Mouse (Mus musculus): Measurements from ENCODE around the gene Snd1.

Gene Snd1

DNA sequence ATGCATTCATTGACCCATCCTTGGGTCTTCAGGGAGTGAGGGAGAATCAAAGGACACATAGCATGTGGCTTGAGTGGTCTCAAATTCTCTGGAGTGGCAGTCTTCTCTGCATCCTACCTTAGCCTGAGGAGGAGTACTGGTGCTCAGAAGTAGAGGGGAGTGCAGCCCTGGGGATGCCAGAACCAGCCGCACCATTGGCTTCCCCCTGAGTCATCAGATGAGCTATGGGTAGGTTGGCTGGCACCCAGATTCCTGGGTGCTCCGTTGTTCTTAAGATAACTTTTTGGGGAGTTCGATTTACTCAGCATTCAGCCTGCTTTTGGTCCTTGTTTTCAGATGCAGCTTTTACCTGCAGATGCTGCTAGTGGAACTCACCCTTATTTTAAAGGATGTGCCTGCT lies 366.6 kb downstream of the Snd1 start:
- DNase-seq (ENCODE audit: low spot score in 2 of 2), result no peak

GRCm38 (mm10) chr6:28842375-28843276 lies 367.7 kb downstream of the Snd1 start:
- DNase-seq (ENCODE audit: low spot score in 2 of 2), result peak; percentile 66 to 67

DNA sequence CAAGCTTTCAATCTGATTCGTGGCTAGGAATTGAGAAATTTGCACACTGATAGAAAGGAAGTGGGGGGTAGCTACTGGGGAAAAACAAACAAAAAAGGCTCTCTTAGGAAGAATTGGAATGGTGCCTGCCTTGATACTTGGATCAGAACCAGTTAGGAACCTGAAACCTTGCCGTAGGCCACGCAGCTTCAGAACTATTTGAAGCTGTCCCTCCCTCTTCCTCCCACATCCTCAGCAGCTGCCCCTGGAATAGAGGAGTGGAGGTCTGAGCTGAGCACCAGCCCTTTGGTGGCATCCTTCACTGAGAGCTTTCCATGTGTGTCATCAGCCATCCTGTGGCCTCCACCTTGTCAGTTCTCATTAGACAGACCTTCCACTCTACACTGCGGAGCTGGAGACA lies 370.7 kb downstream of the Snd1 start:
- DNase-seq (ENCODE audit: low spot score in 2 of 2), result no peak

- DNase-seq (ENCODE audit: low spot score in 2 of 2), result no peak
These were observed 372.7 kb downstream of the Snd1 start for GRCm38 (mm10) chr6:28847616-28848015.

- DNase-seq (ENCODE audit: low spot score in 2 of 2), result no peak
These were observed 373.4 kb downstream of the Snd1 start for GRCm38 (mm10) chr6:28848285-28848794.

- DNase-seq (ENCODE audit: low spot score in 2 of 2), result no peak
These were observed 374.0 kb downstream of the Snd1 start for GRCm38 (mm10) chr6:28848891-28849290.

GRCm38 (mm10) chr6:28849317-28849716 lies 374.4 kb downstream of the Snd1 start:
- no peak for DNase-seq (ENCODE audit: low spot score in 2 of 2)

DNA sequence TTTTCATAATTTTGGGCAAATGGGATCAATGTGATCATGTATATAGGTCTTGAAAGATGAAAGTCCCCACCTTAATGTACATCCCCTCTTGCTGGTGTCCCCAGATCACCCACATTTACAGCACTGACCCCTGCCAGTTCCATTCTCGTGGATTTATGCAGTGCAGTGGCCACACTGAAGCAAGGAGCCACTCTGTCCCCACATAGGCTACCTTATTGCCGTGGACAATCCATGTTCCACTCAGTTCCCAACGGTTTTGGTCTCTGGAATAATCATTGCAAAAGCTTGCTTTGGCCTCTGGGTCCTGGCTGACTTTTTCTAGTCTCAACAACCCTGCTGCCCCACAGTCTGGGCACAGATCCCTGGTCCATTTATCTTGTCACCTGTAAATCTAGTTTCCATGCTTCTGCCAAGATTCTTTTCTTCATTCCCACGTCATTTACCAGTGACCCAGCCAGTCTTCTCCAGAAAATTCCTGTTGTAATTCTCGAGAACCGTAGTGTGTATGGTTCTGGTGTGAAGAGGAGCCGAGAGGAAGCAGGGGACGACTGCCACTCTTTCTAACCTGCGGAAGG lies 375.5 kb downstream of the Snd1 start:
- no peak for DNase-seq (ENCODE audit: low spot score in 2 of 2)

DNA sequence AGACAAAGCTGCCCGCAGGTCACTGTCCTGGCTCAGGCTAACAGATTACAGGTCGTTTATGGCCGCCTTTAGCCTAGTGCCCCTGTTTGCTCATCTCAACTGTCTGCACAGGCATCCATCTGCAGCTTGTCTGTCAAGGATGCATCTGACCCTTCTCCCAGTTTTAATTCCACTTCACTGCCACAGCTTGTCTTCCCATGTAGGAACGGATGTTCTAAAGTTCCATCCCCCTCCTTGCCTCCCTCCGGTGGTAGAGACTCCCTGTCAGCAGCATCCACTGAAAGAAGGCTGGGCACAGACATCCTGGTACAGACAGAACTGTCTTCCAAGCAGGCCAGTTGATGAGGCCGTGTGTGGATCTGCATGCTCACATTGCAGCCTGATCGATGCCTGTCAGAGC lies 377.4 kb downstream of the Snd1 start:
- no peak for DNase-seq (ENCODE audit: low spot score in 2 of 2)

DNA sequence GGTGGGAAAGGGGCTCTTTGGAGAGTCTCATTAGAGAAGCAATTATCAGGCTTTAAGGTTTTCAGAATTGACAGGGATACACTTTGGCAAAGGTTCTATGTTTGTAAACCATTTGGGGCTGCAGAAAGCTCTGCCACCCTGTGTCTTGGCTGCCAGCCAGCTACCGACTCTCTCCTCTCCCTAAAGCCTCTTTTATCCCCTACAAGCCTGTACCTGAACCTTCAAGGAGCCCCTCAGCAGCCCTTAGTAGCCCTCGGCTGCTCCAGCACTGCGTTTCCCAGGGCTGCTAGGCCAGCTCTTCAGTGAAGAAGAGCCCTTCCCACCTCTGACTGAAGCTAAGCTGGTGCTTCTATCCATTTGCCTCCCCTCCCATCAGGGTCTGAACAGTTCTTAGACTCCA lies 378.2 kb downstream of the Snd1 start:
- no peak for DNase-seq (ENCODE audit: low spot score in 2 of 2)

GRCm38 (mm10) chr6:28853654-28854053 lies 378.7 kb downstream of the Snd1 start:
- DNase-seq (ENCODE audit: low spot score in 2 of 2), result no peak

DNA sequence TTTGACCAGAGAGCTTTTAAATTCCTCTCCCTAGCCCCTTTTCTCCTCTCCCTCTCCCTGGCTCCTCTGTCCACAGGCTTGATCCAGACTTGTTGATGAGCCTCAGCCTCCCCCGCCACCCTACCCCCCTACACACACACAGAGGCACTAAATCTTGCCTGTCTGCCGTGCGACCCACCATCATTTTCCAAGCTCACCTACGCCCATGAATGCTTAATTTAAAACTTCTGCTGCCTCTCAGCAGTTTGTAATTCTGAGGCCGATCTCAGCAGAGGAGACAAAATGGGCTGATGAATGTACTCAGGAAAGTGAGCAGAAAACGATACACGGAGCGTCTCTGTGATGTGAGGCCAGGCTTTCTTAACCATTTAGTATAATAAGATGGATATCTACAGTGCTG lies 379.7 kb downstream of the Snd1 start:
- DNase-seq (ENCODE audit: low spot score in 2 of 2), result no peak

DNA sequence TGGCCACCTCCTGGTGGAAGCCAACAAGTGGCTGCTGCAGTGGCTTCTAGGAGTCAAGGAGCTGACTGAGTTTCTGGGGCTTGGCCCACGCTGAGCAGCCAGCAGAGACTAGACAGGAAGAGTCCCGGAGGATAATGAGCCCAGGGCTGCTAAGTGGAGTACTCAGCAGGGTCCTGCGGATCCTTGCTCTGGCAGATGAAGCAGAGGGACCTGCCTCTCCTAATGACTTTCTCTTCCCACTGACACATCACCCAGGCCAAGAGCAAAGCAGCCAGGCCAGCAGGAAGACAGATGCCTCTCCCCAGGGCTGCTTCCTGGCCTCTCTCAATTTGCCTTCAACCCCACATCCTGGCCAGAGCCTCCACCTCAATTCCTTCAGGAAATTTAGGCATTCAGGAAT lies 380.5 kb downstream of the Snd1 start:
- DNase-seq (ENCODE audit: low spot score in 2 of 2), result no peak

DNA sequence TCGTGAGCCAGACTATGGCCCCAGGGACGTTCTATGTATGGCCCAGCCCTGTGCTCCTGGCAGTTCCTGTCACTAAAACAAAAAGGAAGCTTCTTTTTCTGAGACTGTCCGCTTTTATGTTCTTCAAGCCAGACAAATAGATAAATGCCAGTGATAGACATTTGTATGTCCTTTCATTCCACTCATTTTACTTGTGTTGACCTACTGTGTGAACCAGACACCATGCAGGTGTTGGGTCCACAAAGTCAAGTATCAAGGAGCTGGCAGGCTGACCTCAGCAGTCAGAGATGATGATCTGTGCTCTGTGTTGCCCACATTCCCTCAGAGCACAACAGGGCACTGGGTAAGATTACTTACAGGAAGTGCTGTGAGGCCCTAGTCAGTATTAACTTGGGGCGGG lies 381.9 kb downstream of the Snd1 start:
- no peak for DNase-seq (ENCODE audit: low spot score in 2 of 2)

DNA sequence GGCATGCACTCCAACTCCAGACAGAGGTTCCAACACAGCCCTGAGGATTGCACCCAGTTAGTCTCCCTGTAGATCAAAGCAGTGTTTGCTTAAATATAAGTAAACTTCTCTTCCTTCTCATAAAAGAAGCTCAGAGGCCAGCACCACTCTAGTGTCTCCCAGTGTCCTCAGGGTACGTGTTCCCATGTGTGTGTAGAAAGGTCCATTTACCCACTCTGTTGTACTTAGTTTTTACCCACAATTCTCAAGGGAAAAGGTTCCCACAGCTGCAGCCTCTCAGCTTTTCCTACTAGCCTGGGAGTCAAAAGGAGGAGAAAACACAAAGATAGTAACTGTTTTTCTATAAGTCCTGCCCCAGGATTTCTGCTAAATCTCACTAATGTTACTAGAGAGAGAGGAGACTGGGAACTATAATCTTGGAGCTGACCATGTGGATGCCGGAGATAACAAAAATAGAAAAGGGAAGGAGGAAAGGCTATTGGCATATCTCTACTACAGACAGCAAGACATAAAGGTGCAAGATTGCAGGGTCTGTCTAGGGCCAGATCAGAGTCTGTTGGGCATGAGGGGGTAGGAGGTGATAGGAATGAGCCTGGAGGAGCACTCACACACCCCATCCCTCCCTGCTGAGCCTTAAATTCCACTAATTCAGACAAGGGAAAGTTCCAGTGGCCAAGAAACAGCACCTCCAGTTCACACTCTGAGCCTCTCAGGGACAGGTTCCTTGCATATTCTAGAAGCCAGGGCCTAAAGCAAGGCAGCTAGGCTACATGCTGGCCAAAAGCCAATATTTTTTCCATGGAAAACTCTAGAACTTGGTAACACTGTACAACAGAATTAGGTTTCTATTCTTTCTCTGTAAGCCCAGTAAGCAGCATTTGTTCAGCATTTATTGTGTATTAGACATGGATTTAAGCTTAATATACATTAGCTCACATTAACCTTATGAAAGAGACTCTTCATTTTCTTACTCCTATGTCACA lies 382.6 kb downstream of the Snd1 start:
- no peak for DNase-seq (ENCODE audit: low spot score in 2 of 2)

- DNase-seq (ENCODE audit: low spot score in 2 of 2), result no peak
These were observed 384.2 kb downstream of the Snd1 start for GRCm38 (mm10) chr6:28859094-28859493.

- DNase-seq (ENCODE audit: low spot score in 2 of 2), result no peak
These were observed 385.5 kb downstream of the Snd1 start for GRCm38 (mm10) chr6:28860450-28860849.

DNA sequence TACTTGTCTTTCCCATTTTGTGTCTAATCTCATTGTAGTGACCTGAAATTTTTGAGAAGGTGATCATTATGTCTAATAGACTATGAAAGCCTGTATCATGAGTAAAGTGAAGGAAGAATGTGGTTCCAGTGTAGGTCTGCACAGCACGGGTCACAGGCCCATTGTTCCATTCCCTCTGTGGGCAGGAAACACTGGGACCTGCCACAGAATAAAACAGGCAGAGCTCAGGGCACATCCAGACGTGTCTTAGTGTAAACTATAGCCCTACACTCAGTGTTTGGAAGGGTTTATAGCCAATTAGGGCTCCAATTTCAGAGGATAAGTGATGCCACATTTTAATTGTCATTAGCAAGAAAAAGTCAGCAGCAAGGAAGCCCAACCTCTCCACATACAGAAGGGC lies 386.0 kb downstream of the Snd1 start:
- DNase-seq (ENCODE audit: low spot score in 2 of 2), result no peak

DNA sequence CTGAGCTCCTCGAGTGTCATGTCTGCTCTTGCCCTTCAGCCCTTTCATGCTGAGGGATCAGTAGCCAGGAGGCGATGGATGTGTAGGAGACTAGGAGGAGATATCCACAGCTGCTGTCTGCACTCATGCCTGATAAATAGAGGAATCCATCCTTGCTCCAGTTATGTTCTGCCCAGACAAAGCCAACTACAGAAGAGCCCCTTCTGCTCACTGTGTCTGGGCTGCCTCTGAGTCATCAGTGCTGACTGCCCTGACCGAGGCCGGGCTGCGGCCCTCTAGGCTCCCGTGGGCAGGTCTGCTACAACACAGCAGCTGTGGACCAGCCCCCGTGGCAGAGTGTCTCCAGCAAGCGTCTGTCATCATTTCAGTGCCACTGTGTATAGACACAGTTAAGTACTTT lies 387.4 kb downstream of the Snd1 start:
- DNase-seq (ENCODE audit: low spot score in 2 of 2), result no peak

- DNase-seq (ENCODE audit: low spot score in 2 of 2), result no peak
These were observed 389.7 kb downstream of the Snd1 start for GRCm38 (mm10) chr6:28864684-28865083.

GRCm38 (mm10) chr6:28865112-28865511 lies 390.2 kb downstream of the Snd1 start:
- no peak for DNase-seq (ENCODE audit: low spot score in 2 of 2)

- no peak for DNase-seq (ENCODE audit: low spot score in 2 of 2)
These were observed 391.3 kb downstream of the Snd1 start for GRCm38 (mm10) chr6:28866206-28866605.

Measured in right cerebral cortex, postnatal 36 days (tissue).